Mouse (Mus musculus): Measurements from ENCODE around the gene Lrrc4b. TPM values are rescaled to one million over a fixed set of nuclear protein-coding genes. Genes with fewer than 3 reads are reported as not detected.

Gene Lrrc4b
- polyA plus RNA-seq, 1 experiment from 2014 or later, result 1.1 TPM

DNA sequence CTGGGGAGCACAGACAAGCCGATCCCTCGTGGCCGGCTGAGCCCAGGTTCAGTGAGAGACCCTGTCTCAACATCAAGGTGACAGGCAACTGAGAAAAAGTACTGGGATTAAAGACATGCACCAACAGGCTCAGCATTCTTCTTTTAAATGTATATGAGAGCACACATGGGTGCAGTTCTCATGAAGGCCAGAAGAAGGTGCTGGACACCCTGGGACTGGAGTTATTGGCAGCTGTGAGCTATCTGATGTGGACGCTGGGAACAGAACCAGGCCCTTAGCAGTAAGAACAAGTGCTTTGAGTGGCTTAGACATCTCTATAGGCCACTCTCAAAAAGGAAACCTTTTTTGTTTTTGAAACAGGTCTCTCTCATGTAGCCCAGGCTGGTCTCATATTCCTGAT, 17.7 kb upstream of the Lrrc4b start:
- no peak for DNase-seq (ENCODE audit: low spot score)
- 79% methylated on average over 4 of the region's 4 CpGs for WGBS

DNA sequence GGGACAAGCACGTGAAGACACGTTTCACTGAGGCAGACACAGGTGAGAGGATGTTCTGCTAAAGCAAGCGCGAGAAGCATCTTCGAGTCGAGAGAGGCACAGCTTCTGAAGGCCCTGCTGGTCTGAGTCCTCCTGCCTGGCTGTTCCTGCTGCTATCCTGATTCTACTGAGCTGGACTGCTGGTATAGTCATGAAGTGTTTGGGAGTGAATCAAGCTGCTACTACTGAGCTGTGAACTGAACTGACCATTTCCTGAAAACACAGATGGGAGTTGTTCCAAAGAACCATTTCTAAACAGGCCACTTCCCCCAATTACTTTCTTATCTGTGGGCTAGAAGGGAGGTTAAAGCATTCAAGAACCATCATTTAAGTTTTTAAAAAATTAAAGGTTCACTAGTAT, 15.5 kb upstream of the Lrrc4b start:
- no peak overlapping the region for H3K4me3 ChIP-seq
- H3K4me1 ChIP-seq, result 0 out of 2 replicates have a peak, but pooled peaks cover 7% of the 10 kb centered on the region
- no peaks in the 10 kb centered on the region for H3K36me3 ChIP-seq (replicated peaks)
- no peak for DNase-seq (ENCODE audit: low spot score)
- no peak overlapping the region for H3K27ac ChIP-seq (replicated peaks)
- H3K27me3 ChIP-seq (replicated peaks; ENCODE audit: low read depth, poor library complexity, severe bottlenecking), result peaks cover 6% of the 10 kb centered on the region; the same call in 1 of the 2 replicates
- 0 out of 2 replicates have a peak, but pooled peaks cover 3% of the 10 kb centered on the region for H3K9me3 ChIP-seq
- 82% methylated on average over 6 of the region's 6 CpGs for WGBS

More for the DNA sequence above, 17.7 kb upstream of the Lrrc4b start:
- Histone ChIP-seq H3K9me3 (0 out of 2 replicates have a peak, but pooled peaks cover 3% of the 10 kb centered on the region), H3K4me1 (no peaks in the 10 kb centered on the region; the same call in 1 of the 2 replicates), H3K36me3 (replicated peaks) (no peaks in the 10 kb centered on the region), H3K27ac (replicated peaks) (no peak overlapping the region), H3K27me3 (replicated peaks; ENCODE audit: low read depth, poor library complexity, severe bottlenecking) (peaks cover 24% of the 10 kb centered on the region), H3K4me3 (no peak overlapping the region)

GRCm38 (mm10) chr7:44427666-44428065, 1.2 kb upstream of the Lrrc4b start:
- peaks cover 39% of the 10 kb centered on the region for H3K4me1 ChIP-seq
- H3K27ac ChIP-seq (replicated peaks), result peak overlapping the region; percentile 85; the same call in 1 of the 2 replicates
- peak overlapping the region; percentile 74 for H3K4me3 ChIP-seq
- H3K27me3 ChIP-seq (replicated peaks; ENCODE audit: low read depth, poor library complexity, severe bottlenecking), result peaks cover 71% of the 10 kb centered on the region
- no peak for DNase-seq (ENCODE audit: low spot score)
- 5% methylated on average over 8 of the region's 8 CpGs for WGBS
- H3K36me3 ChIP-seq (replicated peaks), result no peaks in the 10 kb centered on the region
- no peaks in the 10 kb centered on the region for H3K9me3 ChIP-seq

GRCm38 (mm10) chr7:44428171-44428950, 457 bp upstream of the Lrrc4b start:
- peak overlapping the region; percentile 74 for H3K4me3 ChIP-seq
- no peaks in the 10 kb centered on the region for H3K9me3 ChIP-seq
- WGBS, result 1% methylated on average over 17 of the region's 38 CpGs
- no peaks in the 10 kb centered on the region for H3K36me3 ChIP-seq (replicated peaks)
- DNase-seq (ENCODE audit: low spot score), result peak; percentile 77
- peaks cover 41% of the 10 kb centered on the region for H3K4me1 ChIP-seq
- peaks cover 73% of the 10 kb centered on the region for H3K27me3 ChIP-seq (replicated peaks; ENCODE audit: low read depth, poor library complexity, severe bottlenecking)
- H3K27ac ChIP-seq (replicated peaks), result peak overlapping the region; percentile 85

- H3K27ac ChIP-seq (replicated peaks), result peak overlapping the region; percentile 85
- peaks cover 43% of the 10 kb centered on the region for H3K4me1 ChIP-seq
Measured at GRCm38 (mm10) chr7:44429534-44430488, 993 bp downstream of the Lrrc4b start.

GRCm38 (mm10) chr7:44432550-44432949, 3.7 kb downstream of the Lrrc4b start:
- peaks cover 77% of the 10 kb centered on the region for H3K27me3 ChIP-seq (replicated peaks; ENCODE audit: low read depth, poor library complexity, severe bottlenecking)
- H3K4me3 ChIP-seq, result no peak overlapping the region
- no peaks in the 10 kb centered on the region for H3K9me3 ChIP-seq
- H3K27ac ChIP-seq (replicated peaks), result no peak overlapping the region
- H3K36me3 ChIP-seq (replicated peaks), result no peaks in the 10 kb centered on the region
- 72% methylated on average over 6 of the region's 6 CpGs for WGBS
- peaks cover 40% of the 10 kb centered on the region for H3K4me1 ChIP-seq
- DNase-seq (ENCODE audit: low spot score), result no peak

More at GRCm38 (mm10) chr7:44429534-44430488, 993 bp downstream of the Lrrc4b start:
- Histone ChIP-seq H3K36me3 (replicated peaks) (no peaks in the 10 kb centered on the region), H3K4me3 (peak overlapping the region; percentile 74), H3K9me3 (no peaks in the 10 kb centered on the region), H3K27me3 (replicated peaks; ENCODE audit: low read depth, poor library complexity, severe bottlenecking) (peaks cover 82% of the 10 kb centered on the region)
- 1% methylated on average over 32 of the region's 32 CpGs for WGBS
- DNase-seq (ENCODE audit: low spot score), result peak; percentile 27

DNA sequence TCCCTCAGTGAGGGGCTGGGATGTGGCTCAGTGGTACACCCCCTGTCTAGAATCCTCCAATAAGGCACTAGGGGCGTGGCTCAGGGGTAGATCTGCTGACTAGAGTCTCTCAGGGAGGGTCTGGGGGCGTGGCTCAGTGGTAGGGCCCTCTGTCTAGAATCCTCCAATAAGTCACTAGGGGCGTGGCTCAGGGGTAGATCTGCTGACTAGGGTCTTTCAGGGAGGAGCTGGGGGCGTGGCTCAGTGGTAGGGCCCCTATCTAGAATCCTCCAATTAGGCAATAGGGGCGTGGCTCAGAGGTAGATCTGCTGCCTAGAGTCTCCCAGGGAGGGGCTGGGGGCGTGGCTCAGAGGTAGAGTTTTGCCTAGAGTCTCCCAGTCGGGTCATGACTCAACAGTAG, 4.6 kb downstream of the Lrrc4b start:
- H3K4me3 ChIP-seq, result no peak overlapping the region
- H3K9me3 ChIP-seq, result no peaks in the 10 kb centered on the region
- H3K36me3 ChIP-seq (replicated peaks), result no peaks in the 10 kb centered on the region
- DNase-seq (ENCODE audit: low spot score), result peak; percentile 72
- 2% methylated on average over 7 of the region's 7 CpGs for WGBS
- peaks cover 32% of the 10 kb centered on the region for H3K4me1 ChIP-seq
- no peak overlapping the region for H3K27ac ChIP-seq (replicated peaks)
- H3K27me3 ChIP-seq (replicated peaks; ENCODE audit: low read depth, poor library complexity, severe bottlenecking), result peaks cover 77% of the 10 kb centered on the region

GRCm38 (mm10) chr7:44434089-44434488, 5.3 kb downstream of the Lrrc4b start:
- no peak for DNase-seq (ENCODE audit: low spot score)
- Histone ChIP-seq H3K36me3 (replicated peaks) (no peaks in the 10 kb centered on the region), H3K4me3 (no peak overlapping the region), H3K27ac (replicated peaks) (no peak overlapping the region), H3K4me1 (peaks cover 27% of the 10 kb centered on the region), H3K9me3 (no peaks in the 10 kb centered on the region), H3K27me3 (replicated peaks; ENCODE audit: low read depth, poor library complexity, severe bottlenecking) (peaks cover 75% of the 10 kb centered on the region)
- WGBS, result 72% methylated on average over 9 of the region's 9 CpGs

DNA sequence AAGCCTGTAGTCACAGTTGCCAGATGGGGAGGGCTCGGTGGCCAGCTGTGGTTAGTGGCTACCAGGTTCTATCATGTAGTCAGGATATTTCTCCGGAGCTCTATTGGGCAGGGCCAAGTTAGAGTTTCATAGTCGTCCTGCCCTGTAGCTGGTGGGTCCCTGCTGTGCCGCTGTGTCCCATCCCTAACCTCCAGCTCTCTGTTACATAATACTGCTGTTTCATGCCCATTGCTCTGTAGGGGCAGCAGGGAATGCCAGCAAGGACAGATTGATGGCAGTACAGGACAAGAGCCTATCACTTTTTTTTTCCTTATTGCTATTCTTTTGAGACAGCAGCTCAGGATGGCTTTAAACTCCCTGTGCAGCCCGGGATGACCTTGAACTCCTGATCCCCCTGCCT, 7.0 kb downstream of the Lrrc4b start:
- Histone ChIP-seq H3K36me3 (replicated peaks) (no peaks in the 10 kb centered on the region), H3K27me3 (replicated peaks; ENCODE audit: low read depth, poor library complexity, severe bottlenecking) (peaks cover 75% of the 10 kb centered on the region), H3K27ac (replicated peaks) (no peak overlapping the region), H3K9me3 (no peaks in the 10 kb centered on the region), H3K4me3 (no peak overlapping the region), H3K4me1 (peaks cover 10% of the 10 kb centered on the region)
- WGBS, result 65% methylated on average over 5 of the region's 5 CpGs
- no peak for DNase-seq (ENCODE audit: low spot score)

- H3K36me3 ChIP-seq (replicated peaks), result no peaks in the 10 kb centered on the region
- no peak overlapping the region for H3K27ac ChIP-seq (replicated peaks)
- no peak overlapping the region for H3K4me3 ChIP-seq
- peaks cover 6% of the 10 kb centered on the region for H3K4me1 ChIP-seq
- 22% methylated on average over 1 of the region's 1 CpGs for WGBS
- H3K27me3 ChIP-seq (replicated peaks; ENCODE audit: low read depth, poor library complexity, severe bottlenecking), result peaks cover 75% of the 10 kb centered on the region
- DNase-seq (ENCODE audit: low spot score), result no peak
- H3K9me3 ChIP-seq, result no peaks in the 10 kb centered on the region
Measured at GRCm38 (mm10) chr7:44436267-44436666, 7.4 kb downstream of the Lrrc4b start.

- no peak for DNase-seq (ENCODE audit: low spot score)
- H3K27me3 ChIP-seq (replicated peaks; ENCODE audit: low read depth, poor library complexity, severe bottlenecking), result peaks cover 75% of the 10 kb centered on the region
- 82% methylated on average over 1 of the region's 1 CpGs for WGBS
Measured at GRCm38 (mm10) chr7:44437188-44437587, 8.4 kb downstream of the Lrrc4b start.

GRCm38 (mm10) chr7:44437933-44438332, 9.1 kb downstream of the Lrrc4b start:
- H3K9me3 ChIP-seq, result no peaks in the 10 kb centered on the region
- DNase-seq (ENCODE audit: low spot score), result no peak
- no peak overlapping the region for H3K27ac ChIP-seq (replicated peaks)
- WGBS, result 61% methylated on average over 8 of the region's 8 CpGs
- H3K4me3 ChIP-seq, result no peak overlapping the region
- H3K27me3 ChIP-seq (replicated peaks; ENCODE audit: low read depth, poor library complexity, severe bottlenecking), result peaks cover 75% of the 10 kb centered on the region
- no peaks in the 10 kb centered on the region for H3K36me3 ChIP-seq (replicated peaks)
- H3K4me1 ChIP-seq, result peaks cover 22% of the 10 kb centered on the region

More at GRCm38 (mm10) chr7:44437188-44437587, 8.4 kb downstream of the Lrrc4b start:
- no peak overlapping the region for H3K27ac ChIP-seq (replicated peaks)
- no peaks in the 10 kb centered on the region for H3K36me3 ChIP-seq (replicated peaks)
- H3K4me3 ChIP-seq, result no peak overlapping the region
- peaks cover 15% of the 10 kb centered on the region for H3K4me1 ChIP-seq
- no peaks in the 10 kb centered on the region for H3K9me3 ChIP-seq

Measured in embryonic facial prominence, embryonic 10.5 days (tissue).